Mouse (Mus musculus) G1E (cell line): Measurements from ENCODE around the gene Prss44.

Experiments used
- CTCF ChIP-seq: IDR thresholded peaks from 2 replicates; pipeline ENCODE4 v1.5.1; 2012; ENCODE audit warnings: low read depth, low read length, inconsistent platforms, mixed read lengths
- GATA1 ChIP-seq: IDR thresholded peaks from 2 replicates; pipeline ENCODE4 v1.6.1; 2012; ENCODE audit warnings: borderline replicate concordance, low read length, inconsistent platforms, mixed read lengths
- GATA2 ChIP-seq: IDR thresholded peaks from 2 replicates; pipeline ENCODE4 v1.6.1; 2012; ENCODE audit warnings: low read depth, low read length, inconsistent platforms, borderline replicate concordance

- TF ChIP-seq CTCF (no peak), GATA1 (no peak), GATA2 (no peak)
These were observed at the start of gene Prss44 for GRCm38 (mm10) chr9:110813789-110814188.
